Mouse (Mus musculus): ENCODE results near the gene Alyref2.

Gene Alyref2

DNA sequence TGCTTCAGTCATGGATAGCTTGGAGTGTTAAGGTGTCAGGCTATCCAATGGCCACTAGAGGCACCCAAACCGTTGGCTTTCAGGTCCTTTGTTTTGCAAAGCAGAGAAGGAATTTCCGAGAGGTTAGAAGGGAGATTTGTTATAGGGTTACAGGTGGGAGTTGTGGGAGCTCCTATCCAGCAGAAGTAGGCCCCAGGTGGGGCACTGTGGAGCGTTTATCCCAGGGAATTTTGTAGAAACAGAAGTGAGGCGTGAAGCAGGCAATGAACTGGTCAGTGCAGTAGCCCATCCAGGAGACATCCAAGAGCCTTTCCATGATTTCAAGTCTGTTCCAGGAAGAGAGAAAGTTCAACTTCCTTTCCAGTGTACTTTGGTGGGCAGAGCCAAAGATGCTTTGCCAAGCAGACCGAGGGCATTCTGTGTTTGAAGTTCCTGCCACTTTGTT, 1.6 kb upstream of the Alyref2 start:
- DNase-seq = peak; percentile 43 to 52

DNA sequence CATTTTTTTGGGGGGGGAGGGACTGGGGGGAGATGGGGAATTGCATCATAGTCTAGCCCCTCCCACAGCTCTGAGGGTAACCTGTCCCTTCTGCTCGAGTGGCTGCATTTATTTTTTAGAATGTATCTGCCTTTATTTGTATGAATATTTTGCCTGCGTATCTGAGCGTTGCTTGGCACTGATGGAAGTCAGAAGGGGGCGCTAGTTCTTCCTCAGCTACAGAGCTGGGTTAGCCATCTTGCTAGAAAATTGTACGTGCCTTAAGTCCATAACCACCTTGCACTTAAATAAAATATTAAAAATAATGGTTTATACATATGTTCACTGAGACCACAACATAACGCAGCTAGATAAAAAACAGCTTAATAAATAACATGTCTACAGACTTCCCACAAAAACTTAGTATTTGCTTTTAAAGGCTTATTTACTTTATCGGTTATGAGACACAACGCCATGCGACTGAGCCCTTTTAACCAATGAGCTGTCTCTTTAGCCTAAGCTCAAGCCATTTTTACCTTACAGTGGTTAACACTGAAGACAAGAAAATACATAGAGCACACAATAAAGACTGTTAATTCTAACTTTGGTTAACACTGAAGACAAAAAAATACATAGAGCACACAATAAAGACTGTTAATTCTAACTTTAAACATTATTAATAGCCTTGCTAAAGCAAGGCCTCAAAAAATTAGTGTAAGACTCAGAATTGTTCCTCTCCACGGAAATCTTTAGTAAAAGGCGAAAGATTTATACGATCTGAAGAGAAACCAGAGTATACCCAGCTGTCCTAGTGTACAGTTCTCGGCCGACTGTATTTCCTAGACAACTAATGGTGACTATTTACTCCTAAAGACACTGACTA, 659 bp upstream of the Alyref2 start:
- DNase-seq = peak; percentile 54 to 59

DNA sequence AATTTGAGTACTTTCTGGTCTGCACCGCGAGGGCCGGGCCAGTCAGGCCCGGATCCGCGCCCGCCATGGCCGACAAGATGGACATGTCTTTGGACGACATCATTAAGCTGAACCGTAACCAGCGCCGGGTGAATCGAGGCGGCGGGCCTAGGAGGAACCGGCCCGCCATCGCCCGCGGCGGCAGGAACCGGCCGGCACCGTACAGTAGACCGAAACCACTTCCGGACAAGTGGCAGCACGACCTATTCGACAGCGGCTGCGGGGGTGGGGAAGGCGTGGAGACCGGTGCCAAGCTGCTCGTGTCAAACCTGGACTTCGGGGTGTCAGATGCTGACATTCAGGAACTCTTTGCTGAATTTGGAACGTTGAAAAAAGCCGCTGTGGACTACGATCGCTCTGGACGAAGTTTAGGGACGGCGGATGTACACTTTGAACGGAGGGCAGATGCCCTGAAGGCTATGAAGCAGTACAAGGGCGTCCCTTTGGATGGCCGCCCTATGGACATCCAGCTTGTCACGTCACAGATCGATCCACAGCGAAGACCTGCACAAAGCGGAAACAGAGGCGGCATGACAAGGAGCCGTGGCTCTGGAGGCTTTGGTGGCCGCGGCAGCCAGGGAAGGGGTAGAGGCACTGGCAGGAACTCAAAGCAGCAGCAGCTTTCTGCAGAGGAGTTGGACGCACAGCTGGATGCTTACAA, 464 bp downstream of the Alyref2 start:
- DNase-seq = peak in 1 of 2 experiments; percentile 70

DNA sequence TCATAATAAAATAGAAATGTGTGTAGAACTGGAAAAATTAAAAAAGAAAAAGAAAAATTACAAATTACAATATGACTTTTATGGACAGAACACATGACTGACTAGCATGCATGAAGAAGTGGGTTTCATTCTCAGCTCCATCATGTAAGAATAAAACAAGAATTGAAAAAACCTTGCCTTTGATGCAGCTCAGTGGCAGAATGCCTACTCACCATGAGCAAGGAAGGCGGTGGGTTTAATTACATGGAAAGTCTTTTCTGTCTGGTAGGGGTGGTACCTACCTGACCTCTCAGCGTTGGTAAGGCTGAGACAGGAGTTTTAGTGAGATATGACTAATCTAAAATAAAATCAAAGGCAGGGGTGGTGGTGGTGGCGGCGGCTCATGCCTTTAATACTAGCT, 1.3 kb downstream of the Alyref2 start:
- DNase-seq = no peak

DNA sequence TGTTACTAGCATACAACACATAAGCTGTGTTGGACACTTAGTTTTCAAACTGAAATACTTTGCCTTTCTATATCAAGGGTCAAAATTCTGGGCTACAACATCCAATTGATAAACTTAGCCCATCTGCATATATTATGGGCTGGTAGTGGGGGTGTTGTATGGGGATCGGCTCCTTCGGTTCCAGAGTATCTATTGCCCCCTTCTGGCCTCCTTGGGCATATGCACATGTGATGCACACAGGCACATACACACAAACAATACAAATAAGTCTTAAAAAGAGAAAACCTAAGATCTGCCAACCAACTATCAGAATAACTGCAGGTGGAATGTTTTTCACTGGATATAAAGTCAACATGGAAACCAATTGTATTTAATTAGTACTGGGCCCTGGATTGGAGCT, 10.0 kb downstream of the Alyref2 start:
- DNase-seq = no peak

DNA sequence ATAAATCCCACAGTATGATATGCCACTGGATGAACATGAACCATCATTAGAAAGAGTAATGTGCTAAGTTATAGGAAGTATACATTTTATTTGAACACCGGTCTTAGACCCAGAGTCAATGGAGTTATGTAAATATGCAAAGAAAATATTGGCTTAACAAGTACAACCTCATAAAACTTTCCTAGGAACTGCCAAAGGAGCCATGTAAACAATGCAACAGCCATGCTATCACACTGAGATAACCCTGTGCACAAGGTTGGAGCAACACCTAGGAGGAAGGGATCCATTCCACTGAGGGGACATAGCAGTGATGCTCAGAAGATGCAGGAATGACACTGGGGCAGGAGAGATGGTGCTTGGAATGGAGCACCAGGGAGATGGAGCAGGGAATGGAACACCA, 10.5 kb downstream of the Alyref2 start:
- DNase-seq = no peak

DNA sequence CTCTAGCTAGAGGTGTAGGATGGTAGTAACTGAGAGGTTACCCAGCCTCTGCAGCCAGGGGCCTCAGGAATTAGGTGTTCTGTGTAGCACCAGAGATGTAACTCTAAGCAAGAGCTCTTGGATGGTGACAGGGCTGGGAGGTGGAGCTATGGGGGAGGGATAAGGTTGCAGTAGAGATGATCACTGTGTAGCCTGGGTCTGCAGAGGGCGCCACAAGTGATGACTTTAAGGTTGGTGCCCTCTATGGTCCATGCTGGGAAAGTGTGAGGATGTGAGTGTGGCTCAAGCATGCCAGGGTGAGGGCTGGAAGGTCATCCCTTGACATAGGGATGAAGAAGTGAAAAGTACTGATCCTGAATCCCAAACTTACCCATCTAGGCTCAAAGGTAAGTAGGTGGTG, 11.8 kb downstream of the Alyref2 start:
- DNase-seq = no peak

DNA sequence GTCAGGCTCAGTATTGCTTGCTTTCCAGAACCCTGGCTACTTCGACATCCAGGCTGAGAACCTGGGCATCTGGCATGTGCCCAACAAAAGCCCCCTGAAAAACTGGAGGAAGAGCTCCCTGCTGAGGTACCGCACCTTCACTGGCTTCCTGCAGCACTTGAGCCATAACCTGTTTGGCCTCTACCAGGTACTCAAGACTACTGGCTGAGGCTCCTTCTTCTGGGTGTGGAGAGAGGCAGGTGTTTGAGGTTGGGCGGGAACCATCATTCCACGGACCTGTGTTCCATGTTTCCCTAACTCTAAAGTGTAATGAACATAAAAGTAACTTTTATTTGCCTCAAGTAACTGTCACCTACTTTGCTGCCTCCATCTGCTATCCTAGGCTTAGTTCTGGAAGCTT, 12.3 kb downstream of the Alyref2 start:
- DNase-seq = no peak

DNA sequence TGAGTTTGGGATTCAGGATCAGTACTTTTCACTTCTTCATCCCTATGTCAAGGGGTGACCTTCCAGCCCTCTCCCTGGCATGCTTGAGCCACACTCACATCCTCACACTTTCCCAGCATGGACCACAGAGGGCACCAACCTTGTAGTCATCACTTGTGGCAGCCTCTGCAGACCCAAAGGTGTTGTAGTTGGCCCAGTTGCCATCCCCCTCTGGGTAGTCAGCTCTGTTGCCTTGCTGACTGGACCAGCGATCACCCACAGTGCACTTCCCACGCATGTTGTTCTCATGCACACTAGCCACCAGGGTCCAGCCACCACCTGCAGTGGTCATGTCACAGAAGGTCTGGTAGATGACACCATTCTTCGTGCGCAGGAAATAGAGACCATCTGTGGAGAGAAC, 28.1 kb downstream of the Alyref2 start:
- no peak for DNase-seq

DNA sequence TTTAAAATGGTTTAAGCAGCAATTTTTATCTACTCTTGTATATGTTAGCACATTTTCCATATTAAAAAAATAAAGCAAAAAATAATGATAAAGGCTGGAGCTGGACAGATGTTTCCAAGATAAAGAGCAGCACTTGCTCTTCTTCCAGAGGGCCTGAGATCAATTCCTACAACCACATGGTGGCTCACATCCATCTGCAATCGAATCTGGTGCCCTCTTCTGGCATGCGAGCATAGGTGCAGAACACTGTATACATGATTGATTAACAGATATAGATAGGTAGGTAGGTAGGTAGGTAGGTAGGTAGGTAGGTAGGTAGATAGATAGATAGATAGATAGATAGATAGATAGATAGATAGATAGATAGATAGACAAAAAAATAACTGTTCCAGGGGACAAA, 29.6 kb downstream of the Alyref2 start:
- no peak for DNase-seq

DNA sequence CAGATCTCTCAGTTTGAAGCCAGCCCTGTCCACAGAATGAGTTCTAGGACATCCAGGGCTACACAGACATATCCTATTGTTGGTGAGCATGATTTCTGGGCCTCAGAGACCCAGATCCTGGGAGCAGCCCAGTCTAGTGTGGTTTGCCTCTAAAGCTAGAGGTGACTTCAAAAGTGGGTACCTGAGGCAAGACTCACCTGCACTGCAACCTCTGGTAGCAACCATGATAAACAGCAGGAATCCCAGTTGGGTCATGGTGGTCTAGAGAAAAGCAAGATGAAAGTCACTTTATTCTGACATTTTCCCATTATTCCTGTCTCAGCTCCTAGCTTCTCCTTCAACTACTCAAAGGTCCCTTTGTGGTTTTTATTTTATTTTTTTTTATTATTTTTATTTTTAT, 31.3 kb downstream of the Alyref2 start:
- no peak for DNase-seq

DNA sequence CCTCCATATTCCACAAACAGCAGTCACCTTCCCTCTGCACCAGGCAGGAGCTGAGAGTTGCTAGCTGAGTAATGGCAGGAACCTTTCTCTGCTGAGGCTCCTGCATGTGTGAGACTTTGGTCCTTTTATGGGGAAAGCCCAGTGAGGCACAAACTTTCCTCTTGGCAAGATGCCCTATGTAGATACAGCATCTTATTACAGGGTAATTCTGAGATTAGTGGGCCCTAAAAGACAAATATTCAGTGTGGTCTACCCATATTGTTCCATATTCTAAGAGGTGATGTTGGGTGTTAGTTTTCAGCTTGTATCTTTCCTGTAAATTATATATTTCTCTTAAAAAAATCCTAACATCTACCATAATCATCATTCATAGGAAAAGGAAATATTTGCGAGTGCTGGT, 31.9 kb downstream of the Alyref2 start, which contains the start of gene Itln1:
Gene Itln1, minus strand, starts transcription at position 101 of the 400 bp plus-strand sequence.
- no peak for DNase-seq

DNA sequence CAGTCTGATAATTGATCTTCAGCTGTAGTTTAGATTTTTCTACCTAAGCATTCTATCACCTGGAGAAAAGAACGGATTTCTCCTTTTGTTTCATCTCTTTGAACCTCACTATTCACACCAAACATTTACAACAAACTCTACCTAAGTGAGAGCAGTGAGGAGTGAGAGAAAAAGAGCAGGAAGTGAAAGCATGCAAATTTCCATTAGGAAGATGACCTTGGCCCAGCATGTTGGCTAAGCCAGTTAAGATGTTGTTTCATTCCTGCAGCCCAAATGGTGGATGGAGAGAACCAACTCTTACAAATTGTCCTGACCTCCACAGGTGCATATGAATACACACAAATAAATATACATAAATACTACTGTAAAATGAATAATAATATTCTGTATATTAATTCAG, 37.4 kb downstream of the Alyref2 start:
- DNase-seq = no peak

DNA sequence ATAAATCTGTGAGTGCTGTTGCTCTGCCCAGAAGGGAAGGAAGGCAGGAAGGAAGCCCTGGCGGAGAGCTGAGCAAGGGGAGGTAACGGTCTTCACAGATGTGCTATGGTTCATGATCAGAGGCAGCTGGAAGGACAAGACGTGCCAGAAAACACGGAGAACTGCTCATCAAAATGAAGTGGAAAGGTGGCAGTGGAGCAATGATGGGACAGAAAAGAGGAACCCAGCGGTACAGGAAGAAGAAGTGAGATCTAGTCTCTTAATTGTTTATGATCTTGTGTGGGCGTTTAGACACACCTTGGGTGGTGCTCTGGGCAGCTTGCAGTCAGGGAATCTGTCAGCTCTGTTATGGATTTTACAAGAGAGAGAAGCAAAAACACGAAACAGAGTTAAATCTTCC, 48.0 kb downstream of the Alyref2 start:
- no peak for DNase-seq

DNA sequence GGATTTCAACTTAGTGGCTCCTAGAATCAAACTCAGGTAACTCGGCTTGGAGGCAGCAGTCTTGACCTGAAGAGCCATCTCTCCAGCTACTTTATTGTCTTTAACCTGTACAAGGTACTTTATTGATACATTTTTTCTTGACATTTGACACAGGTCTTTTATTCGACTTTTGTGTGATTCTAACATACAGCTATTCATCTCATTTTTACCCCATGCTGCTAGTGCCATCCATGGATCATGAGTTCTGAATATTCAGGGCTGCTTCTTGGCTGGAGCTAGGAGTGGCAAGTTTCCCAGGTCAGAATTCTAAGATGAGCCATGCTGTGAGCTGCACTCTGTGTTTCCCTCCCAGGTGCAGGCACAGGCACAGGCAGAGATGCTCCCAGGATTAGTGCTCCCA, 49.0 kb downstream of the Alyref2 start:
- no peak for DNase-seq

DNA sequence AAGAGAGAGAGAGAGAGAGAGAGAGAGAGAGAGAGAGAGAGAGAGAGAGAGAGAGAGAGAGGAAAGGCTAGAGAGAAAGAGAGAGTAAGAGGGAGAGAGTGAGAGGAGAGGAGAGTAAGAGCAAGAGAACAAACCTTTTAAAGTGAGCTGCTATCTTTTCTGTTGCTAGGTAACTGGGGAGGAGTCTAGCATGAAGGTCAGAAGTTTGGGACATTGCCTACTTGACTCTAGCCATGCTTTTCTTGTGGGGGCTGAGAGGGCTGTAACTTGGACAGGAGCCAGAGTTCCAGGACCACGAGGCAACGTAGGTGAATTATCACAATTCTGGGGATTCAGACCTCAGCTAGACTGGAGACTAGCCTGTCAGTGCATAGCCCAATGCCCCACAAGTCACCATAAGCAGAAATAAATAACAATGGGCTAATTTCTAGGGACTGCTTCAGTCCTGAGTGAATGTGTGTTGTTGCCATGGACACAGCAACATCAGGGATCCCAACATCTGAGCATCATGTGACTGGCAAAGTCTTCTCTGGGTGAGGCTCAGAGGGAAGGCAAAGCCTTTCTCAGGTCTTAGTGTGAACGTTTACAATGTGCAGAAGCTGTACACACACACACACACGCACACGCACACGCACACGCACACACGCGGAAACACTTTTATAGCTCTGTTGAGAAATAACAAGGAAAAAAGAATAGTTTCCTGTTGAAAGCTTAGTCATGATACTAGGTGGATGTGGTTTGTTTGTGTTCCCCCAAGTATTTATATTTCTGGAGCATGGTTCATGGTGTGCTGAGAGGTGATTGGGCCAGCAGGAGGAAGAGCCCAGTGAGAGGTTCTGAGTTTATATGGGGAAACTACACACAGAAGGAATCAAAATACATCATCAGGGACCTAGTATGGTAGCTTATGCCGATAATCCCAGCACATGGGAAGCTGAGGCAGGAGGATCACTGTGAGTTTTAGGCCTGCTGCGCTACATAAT, 50.4 kb downstream of the Alyref2 start:
- DNase-seq = no peak
